Mouse (Mus musculus) ES-Bruce4 (cell line): Measurements from ENCODE around the gene Tsen2. TPM values are rescaled to one million over a fixed set of nuclear protein-coding genes. Genes with fewer than 3 reads are reported as not detected.

Source experiments
- H3K27ac ChIP-seq: 2 replicates; pipeline ENCODE4 v1.5.1; 2012; ENCODE audit warnings: low read length, inconsistent platforms; ENCODE audit not compliant: insufficient read depth
- H3K27me3 ChIP-seq: 2 replicates; pipeline ENCODE4 v1.6.1; 2012; ENCODE audit warnings: mild to moderate bottlenecking, low read length, inconsistent platforms; ENCODE audit not compliant: control insufficient read depth, poor library complexity, insufficient read depth, severe bottlenecking
- H3K36me3 ChIP-seq: 2 replicates; pipeline ENCODE4 v1.6.1; 2012; ENCODE audit warnings: inconsistent platforms, mild to moderate bottlenecking, low read length, moderate library complexity; ENCODE audit not compliant: control insufficient read depth, poor library complexity, insufficient read depth, severe bottlenecking
- H3K4me1 ChIP-seq: one replicate; pipeline ENCODE4 v1.8.1; 2011; ENCODE audit warnings: low read length; ENCODE audit not compliant: control insufficient read depth, insufficient read depth
- H3K4me3 ChIP-seq: 2 replicates; pipeline ENCODE4 v1.5.1; 2011; ENCODE audit warnings: low read depth, mild to moderate bottlenecking, low read length
- H3K9ac ChIP-seq: 2 replicates; pipeline ENCODE4 v1.6.1; 2012; ENCODE audit warnings: low read depth, mild to moderate bottlenecking, inconsistent platforms; ENCODE audit not compliant: poor library complexity, severe bottlenecking
- H3K9me3 ChIP-seq: replicated peaks from 2 replicates; pipeline ENCODE4 v1.6.1; 2012; ENCODE audit warnings: mild to moderate bottlenecking, low read length, inconsistent platforms; ENCODE audit not compliant: control insufficient read depth, poor library complexity, insufficient read depth, severe bottlenecking
- CTCF ChIP-seq: IDR thresholded peaks from one replicate; pipeline ENCODE4 v1.8.1; 2011; ENCODE audit warnings: low read depth, low read length
- EP300 ChIP-seq: IDR thresholded peaks from 2 replicates; pipeline ENCODE4 v1.6.1; 2011; ENCODE audit warnings: low read depth, low read length; ENCODE audit not compliant: insufficient read depth
- POLR2A ChIP-seq: IDR thresholded peaks from one replicate; pipeline ENCODE4 v1.8.1; 2011; ENCODE audit warnings: low read length; ENCODE audit not compliant: insufficient read depth
- polyA plus RNA-seq: library from polyadenylated mRNA; stranded (reverse); fragments of >200 nt; gene quantifications from 2 replicates; pipeline ENCODE4 v1.2.4, GENCODE M21; 2011; ENCODE audit warnings: low read depth; ENCODE audit not compliant: missing spikeins, insufficient read depth, insufficient read length

Tsen2 gene
- polyA plus RNA-seq, 1 experiment, result 28.4 TPM

DNA sequence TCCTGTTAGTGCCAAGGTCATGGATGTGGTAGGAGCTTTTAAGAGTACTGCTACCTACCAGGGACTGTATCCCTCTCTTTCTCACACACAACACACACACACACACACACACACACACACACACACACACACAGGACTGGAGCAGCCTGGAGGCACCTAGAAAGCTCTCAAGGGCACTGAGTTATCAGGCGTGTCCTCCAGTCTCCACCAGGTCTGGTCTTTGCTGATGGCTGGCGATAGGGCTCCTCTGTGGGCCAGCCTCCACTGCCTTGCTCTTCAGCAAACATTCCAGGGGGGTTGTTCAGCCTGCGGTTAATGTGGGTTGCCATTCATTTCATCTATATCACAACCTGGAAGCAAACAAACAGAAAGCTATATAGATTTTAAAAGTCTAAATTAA, 17.0 kb upstream of the Tsen2 start:
- no peak overlapping the region for H3K9ac ChIP-seq
- H3K9me3 ChIP-seq, result no peaks in the 10 kb centered on the region
- TF ChIP-seq EP300, result no peak
- no peak for TF ChIP-seq POLR2A
- TF ChIP-seq CTCF, result no peak
- no peak overlapping the region for H3K4me3 ChIP-seq
- no peaks in the 10 kb centered on the region for H3K4me1 ChIP-seq
- H3K27me3 ChIP-seq, result no peaks in the 10 kb centered on the region
- no peaks in the 10 kb centered on the region for H3K36me3 ChIP-seq
- no peak overlapping the region for H3K27ac ChIP-seq

DNA sequence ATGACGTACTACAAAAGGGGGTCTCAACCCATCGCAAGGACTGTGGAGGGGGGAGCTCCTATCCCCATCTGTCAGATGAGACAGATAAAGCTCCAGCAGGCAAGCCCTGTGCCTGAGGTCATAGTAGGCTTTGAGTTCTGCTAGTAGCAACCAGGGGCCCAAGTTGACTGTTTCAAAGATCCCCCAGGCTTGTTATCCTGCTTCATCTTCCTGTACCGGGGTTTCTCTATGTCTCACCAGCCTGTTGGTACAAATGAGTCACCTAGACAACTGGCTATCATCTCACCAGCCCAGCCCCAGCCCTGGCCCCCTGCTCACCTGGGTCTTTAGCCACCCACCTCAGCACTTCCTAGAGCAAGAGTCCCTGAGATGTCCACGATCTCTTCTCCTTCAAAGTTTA, 16.1 kb upstream of the Tsen2 start:
- Histone ChIP-seq H3K27ac (no peak overlapping the region), H3K27me3 (no peaks in the 10 kb centered on the region), H3K36me3 (no peaks in the 10 kb centered on the region), H3K9me3 (no peaks in the 10 kb centered on the region), H3K9ac (no peak overlapping the region), H3K4me1 (no peaks in the 10 kb centered on the region), H3K4me3 (no peak overlapping the region)
- TF ChIP-seq CTCF (no peak), POLR2A (no peak), EP300 (no peak)

DNA sequence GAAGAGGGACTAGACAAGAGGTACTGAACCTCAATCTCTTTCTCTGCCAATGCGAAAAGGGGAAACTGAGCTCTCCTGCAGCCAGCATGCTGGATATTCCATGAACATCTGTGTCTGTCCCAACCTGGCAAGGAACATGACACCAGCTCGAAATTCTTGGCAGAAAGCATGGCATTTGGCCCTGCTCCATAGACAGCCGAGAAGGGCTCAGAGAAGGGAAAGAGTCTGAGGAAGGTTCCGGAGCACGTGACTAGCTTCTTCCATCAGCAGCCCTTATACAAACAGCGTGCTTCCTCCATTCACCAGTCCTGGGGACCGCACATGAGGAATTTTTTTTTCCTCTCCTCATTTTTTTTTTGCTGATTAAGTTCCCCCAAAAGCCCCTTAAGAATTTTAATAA, 9.8 kb upstream of the Tsen2 start:
- no peak for TF ChIP-seq CTCF
- TF ChIP-seq POLR2A, result no peak
- TF ChIP-seq EP300, result no peak
- Histone ChIP-seq H3K27me3 (no peaks in the 10 kb centered on the region), H3K4me1 (no peaks in the 10 kb centered on the region)

DNA sequence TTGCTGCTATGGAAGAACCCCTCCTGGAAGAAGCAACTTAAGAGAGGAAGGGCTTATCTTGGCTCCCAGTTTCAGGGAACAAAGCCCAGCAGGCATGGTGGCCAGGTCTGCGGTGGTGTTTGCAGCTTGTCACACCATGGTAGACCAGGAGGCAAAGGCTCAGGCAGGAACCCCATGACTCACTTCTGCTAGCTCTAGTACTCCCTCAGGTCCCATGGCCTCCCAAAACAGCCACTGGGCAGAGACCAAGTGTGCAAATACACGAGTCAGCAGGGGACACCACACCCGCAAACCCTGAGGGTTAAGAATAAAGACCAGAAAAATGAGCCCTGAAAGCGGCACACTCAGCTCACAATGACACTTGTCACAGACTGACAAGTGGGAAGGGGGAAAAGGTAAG, 8.3 kb upstream of the Tsen2 start:
- Histone ChIP-seq H3K4me1 (no peaks in the 10 kb centered on the region), H3K27me3 (no peaks in the 10 kb centered on the region), H3K4me3 (no peak overlapping the region), H3K36me3 (no peaks in the 10 kb centered on the region), H3K9ac (no peak overlapping the region), H3K27ac (no peak overlapping the region), H3K9me3 (no peaks in the 10 kb centered on the region)
- TF ChIP-seq EP300, result no peak
- TF ChIP-seq CTCF, result no peak
- TF ChIP-seq POLR2A, result no peak

More for the DNA sequence above, 9.8 kb upstream of the Tsen2 start:
- Histone ChIP-seq H3K9me3 (no peaks in the 10 kb centered on the region), H3K27ac (no peak overlapping the region), H3K4me3 (no peak overlapping the region), H3K36me3 (no peaks in the 10 kb centered on the region), H3K9ac (no peak overlapping the region)

DNA sequence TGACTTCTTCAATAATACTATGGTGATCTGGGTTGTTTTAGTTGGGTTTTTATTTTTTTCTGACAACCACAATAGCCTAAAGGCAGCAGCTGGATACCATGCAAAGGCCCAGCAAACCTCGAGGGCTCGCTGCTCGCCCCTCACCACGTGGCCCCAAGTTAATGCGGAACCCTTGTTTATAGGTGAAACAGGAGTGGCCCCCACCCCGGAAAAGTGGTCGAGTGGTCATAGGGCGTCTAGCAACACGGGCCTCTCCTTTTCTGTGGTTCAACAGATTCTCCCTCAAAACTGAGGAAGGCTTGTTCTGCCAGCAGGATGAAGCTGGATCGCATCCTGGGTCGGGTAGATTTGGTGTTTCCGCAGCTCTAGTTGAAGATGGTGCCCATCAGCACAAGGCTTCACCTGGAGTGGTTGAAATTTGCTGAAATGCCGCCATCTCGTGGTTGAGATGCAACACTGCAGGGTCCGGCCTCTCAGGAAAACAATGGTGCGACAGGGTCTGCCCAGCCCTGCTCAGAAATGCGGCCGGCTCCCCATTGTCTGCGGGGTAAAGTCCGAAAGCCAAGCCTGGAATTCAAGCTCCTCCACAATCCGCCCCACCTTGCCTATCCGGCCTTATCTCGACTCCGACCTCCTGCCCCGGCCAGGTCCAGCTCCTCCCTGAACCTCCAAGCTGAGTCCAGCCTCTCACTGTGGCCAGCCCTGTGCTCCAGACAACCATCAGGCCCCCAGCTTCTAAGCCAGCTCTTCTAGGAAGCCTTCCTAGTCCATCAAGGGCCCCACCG, 5.6 kb upstream of the Tsen2 start:
- peak; percentile 89 for TF ChIP-seq CTCF
- peak; percentile 55; the same call in 1 of the 2 replicates for TF ChIP-seq EP300
- no peak for TF ChIP-seq POLR2A
- Histone ChIP-seq H3K4me1 (no peaks in the 10 kb centered on the region), H3K4me3 (peak overlapping the region; percentile 53), H3K36me3 (no peaks in the 10 kb centered on the region), H3K9me3 (no peaks in the 10 kb centered on the region), H3K27me3 (no peaks in the 10 kb centered on the region), H3K9ac (peak overlapping the region; percentile 46), H3K27ac (peak overlapping the region; percentile 26; the same call in 1 of the 2 replicates)

DNA sequence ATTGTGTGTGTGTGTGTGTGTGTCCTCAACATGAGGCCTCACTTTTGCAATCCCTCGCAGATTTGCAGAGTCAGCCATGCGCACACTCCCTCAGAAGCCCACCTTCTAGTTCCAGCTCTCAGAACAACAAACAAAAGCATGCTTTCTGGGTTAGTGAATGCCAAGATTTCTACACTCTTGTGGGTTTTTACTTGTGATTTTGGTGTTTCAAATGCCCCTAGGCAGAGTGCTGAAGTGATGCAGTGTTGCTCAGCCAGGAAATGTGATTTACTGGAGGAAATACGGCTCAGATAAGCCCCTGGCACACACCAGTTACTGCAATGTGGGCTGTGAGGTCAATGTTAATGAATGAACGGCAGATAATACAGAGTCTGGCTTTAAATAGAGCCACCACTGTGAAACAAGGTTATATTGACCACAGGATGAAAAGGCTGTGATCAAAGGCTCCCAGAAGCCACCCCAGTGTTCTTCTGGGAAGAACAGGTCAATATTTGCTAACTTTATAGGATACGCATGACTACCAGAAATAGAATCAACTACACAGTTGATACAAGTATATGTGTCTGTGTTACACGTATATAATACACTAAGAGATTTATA, 2.7 kb upstream of the Tsen2 start:
- no peaks in the 10 kb centered on the region for H3K9me3 ChIP-seq
- H3K36me3 ChIP-seq, result no peaks in the 10 kb centered on the region
- H3K4me1 ChIP-seq, result no peaks in the 10 kb centered on the region
- no peaks in the 10 kb centered on the region for H3K27me3 ChIP-seq
- no peak overlapping the region for H3K4me3 ChIP-seq
- no peak overlapping the region for H3K27ac ChIP-seq
- H3K9ac ChIP-seq, result no peak overlapping the region
- TF ChIP-seq CTCF, result no peak
